In the genomic region with DNA sequence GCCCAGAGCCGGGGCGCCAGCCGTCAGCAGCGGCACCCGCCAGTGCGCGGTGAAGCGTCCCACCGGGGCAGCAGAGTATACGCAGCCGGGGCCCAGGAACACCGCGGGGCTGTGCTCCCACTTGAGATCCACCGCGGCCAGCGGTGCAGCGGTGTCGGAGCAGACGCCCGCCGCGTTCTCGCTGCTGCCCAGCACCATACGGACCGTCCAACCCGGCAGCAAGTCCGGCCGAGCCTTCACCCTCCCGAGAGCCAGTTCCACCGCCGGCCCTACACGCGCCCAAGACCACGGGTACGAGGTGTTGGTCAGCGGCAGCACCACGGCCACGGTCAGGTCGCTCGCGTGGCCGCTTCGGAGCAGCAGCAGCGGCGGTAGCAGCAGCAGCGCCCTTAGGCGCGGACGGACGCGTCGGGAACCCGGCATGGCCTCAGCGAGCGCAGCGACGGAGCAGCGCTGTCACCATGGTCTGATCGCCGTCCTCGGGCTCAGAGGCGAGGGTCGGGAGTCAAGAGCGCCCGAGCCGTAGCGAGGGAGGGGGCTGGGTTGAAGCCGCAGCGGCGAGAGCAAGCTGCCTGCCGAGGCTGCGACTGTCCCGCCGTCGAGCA, we compare ENCODE assay signal across 8 mouse cellular contexts. TPM values are rescaled to one million over a fixed set of nuclear protein-coding genes. Genes with fewer than 3 reads are reported as not detected.
DNase-seq lines count a peak whose midpoint lies in the region; ATAC-seq and TF ChIP-seq lines count a peak whose summit lies in the region.

No protein-coding gene starts in this region.

- no peaks in the 10 kb centered on the region for H3K27me3 ChIP-seq in kidney, postnatal 0 days (ENCODE audit: insufficient read depth, low read length)
- H3K27me3 ChIP-seq in stomach, embryonic 16.5 days (ENCODE audit: control insufficient read depth, insufficient read depth, low read length) = peaks cover 22% of the 10 kb centered on the region

- 2% methylated on average over 75 of the region's 75 CpGs for WGBS in bone marrow, adult 2 months
- 1% methylated on average over 75 of the region's 75 CpGs for WGBS in kidney, postnatal 0 days
- WGBS in stomach, embryonic 16.5 days = 1% methylated on average over 75 of the region's 75 CpGs

- no peak for DNase-seq in layer of hippocampus, adult 2 months (ENCODE audit: low spot score in 2 of 2)
- no peak for DNase-seq in layer of hippocampus, adult 11-12 months (ENCODE audit: low spot score)
- DNase-seq in kidney, postnatal 0 days (ENCODE audit: low spot score) = peak; percentile 28
- DNase-seq in layer of hippocampus, adult 9-10 months (ENCODE audit: low spot score) = no peak

- peak; percentile 24; the same call in 1 of the 2 replicates for ATAC-seq in granulocyte monocyte progenitor cell, adult 5-6 weeks (replicated peaks; ENCODE audit: poor library complexity, severe bottlenecking)
- ATAC-seq in kidney, postnatal 0 days (replicated peaks; ENCODE audit: low FRiP score, low read depth) = peak; percentile 37
- ATAC-seq in megakaryocyte progenitor cell, adult 5-6 weeks (replicated peaks; ENCODE audit: poor library complexity) = peak; percentile 11
- 0 out of 2 replicates have a peak, but pooled peaks have one; percentile 16 for ATAC-seq in stomach, embryonic 16.5 days (ENCODE audit: insufficient read depth, low FRiP score)

- peak overlapping the region; percentile 61 for H3K4me3 ChIP-seq in layer of hippocampus, adult 2 months
- H3K4me3 ChIP-seq in bone marrow, adult 2 months (replicated peaks; ENCODE audit: control insufficient read depth, low read depth, low read length) = peak overlapping the region; percentile 29
- peak overlapping the region; percentile 46 for H3K4me3 ChIP-seq in kidney, postnatal 0 days (replicated peaks; ENCODE audit: low read depth, low read length)
- H3K4me3 ChIP-seq in stomach, embryonic 16.5 days (replicated peaks; ENCODE audit: low read length) = peak overlapping the region; percentile 62

- H3K9ac ChIP-seq in kidney, postnatal 0 days (ENCODE audit: low read depth, low read length) = peak overlapping the region; percentile 66
- H3K9ac ChIP-seq in stomach, embryonic 16.5 days (ENCODE audit: low read length) = peak overlapping the region; percentile 70

- H3K9me3 ChIP-seq in kidney, postnatal 0 days (replicated peaks; ENCODE audit: low read length) = no peaks in the 10 kb centered on the region
- no peaks in the 10 kb centered on the region for H3K9me3 ChIP-seq in stomach, embryonic 16.5 days (replicated peaks; ENCODE audit: control insufficient read depth, low read length)

- no peak for TF ChIP-seq POLR2A in bone marrow, adult 2 months (IDR thresholded peaks at IDR 0.05; ENCODE audit: borderline replicate concordance, control insufficient read depth, low read depth, low read length)

- no peaks in the 10 kb centered on the region for H3K4me1 ChIP-seq in bone marrow, adult 2 months (ENCODE audit: control insufficient read depth, insufficient read depth, low read length)
- 0 out of 2 replicates have a peak, but pooled peaks cover 3% of the 10 kb centered on the region for H3K4me1 ChIP-seq in kidney, postnatal 0 days (replicated peaks; ENCODE audit: insufficient read depth, low read length)
- peaks cover 6% of the 10 kb centered on the region; the same call in 1 of the 2 replicates for H3K4me1 ChIP-seq in stomach, embryonic 16.5 days (ENCODE audit: control insufficient read depth, insufficient read depth, low read length)

- H3K4me2 ChIP-seq in kidney, postnatal 0 days (ENCODE audit: low read length) = peak overlapping the region; percentile 96
- H3K4me2 ChIP-seq in stomach, embryonic 16.5 days (ENCODE audit: low read depth, low read length) = peak overlapping the region; percentile 99

- H3K27ac ChIP-seq in layer of hippocampus, adult 2 months = no peak overlapping the region
- H3K27ac ChIP-seq in bone marrow, adult 2 months (ENCODE audit: control insufficient read depth, insufficient read depth, low read depth, low read length, poor library complexity) = no peak overlapping the region; the same call in 1 of the 2 replicates
- peak overlapping the region; percentile 47 for H3K27ac ChIP-seq in kidney, postnatal 0 days
- no peak overlapping the region for H3K27ac ChIP-seq in stomach, embryonic 16.5 days (ENCODE audit: low read length)

- no peaks in the 10 kb centered on the region for H3K36me3 ChIP-seq in kidney, postnatal 0 days (ENCODE audit: insufficient read depth, low read length)
- no peaks in the 10 kb centered on the region for H3K36me3 ChIP-seq in stomach, embryonic 16.5 days (ENCODE audit: control insufficient read depth, insufficient read depth, low read length)

- TF ChIP-seq CTCF in layer of hippocampus, adult 2 months (conservative IDR thresholded peaks at IDR 0.05) = no peak
- TF ChIP-seq CTCF in bone marrow, adult 2 months (IDR thresholded peaks at IDR 0.05; ENCODE audit: control insufficient read depth, insufficient read depth, low read length) = no peak
- no peak for TF ChIP-seq CTCF in kidney, postnatal 0 days (IDR thresholded peaks at IDR 0.05; ENCODE audit: low read depth)

RNA-seq across cellular contexts. Expression of gene Npr1, which starts 0.5 kb away (rescaled TPM):
- total RNA-seq in layer of hippocampus, adult 2 months (2021) = 1 to 10 TPM; 6.5 to 7.4 TPM
- 6.4 and 10.6 TPM in 2 replicates for polyA plus RNA-seq in bone marrow, adult 2 months (2011; ENCODE audit: insufficient read depth, insufficient read length, low replicate concordance, missing spikeins)
- 0.82 TPM in 1 of 2 replicates, not detected in the other for total RNA-seq in granulocyte monocyte progenitor cell, adult 5-6 weeks (2014; fragmentation: Nextera tagmentation)
- not detected in 2 replicates for total RNA-seq in granulocyte monocyte progenitor cell, adult 5-6 weeks (2017)
- 16.7 and 17.1 TPM in 2 replicates for polyA plus RNA-seq in kidney, postnatal 0 days (2015; fragmentation: Nextera tagmentation; extraction: Ambion mirVana)
- total RNA-seq in megakaryocyte progenitor cell, adult 5-6 weeks (2015) = not detected in 2 replicates
- not detected in 2 replicates for total RNA-seq in megakaryocyte progenitor cell, adult 5-6 weeks (2017)
- polyA plus RNA-seq in stomach, embryonic 16.5 days (2015; fragmentation: Nextera tagmentation; extraction: Ambion mirVana) = 5.9 and 6.4 TPM in 2 replicates

RNA-seq across cellular contexts. Expression of gene Ilf2, which starts 10.7 kb away (rescaled TPM):
- 10 to 100 TPM; 85.4 to 88.0 TPM for total RNA-seq in layer of hippocampus, adult 2 months (2021)
- polyA plus RNA-seq in bone marrow, adult 2 months (2011; ENCODE audit: insufficient read depth, insufficient read length, low replicate concordance, missing spikeins) = 85.2 and 110 TPM in 2 replicates
- total RNA-seq in granulocyte monocyte progenitor cell, adult 5-6 weeks (2014; fragmentation: Nextera tagmentation) = 120 and 128 TPM in 2 replicates
- total RNA-seq in granulocyte monocyte progenitor cell, adult 5-6 weeks (2017) = 176 and 204 TPM in 2 replicates
- polyA plus RNA-seq in kidney, postnatal 0 days (2015; fragmentation: Nextera tagmentation; extraction: Ambion mirVana) = 118 and 134 TPM in 2 replicates
- 120 and 136 TPM in 2 replicates for total RNA-seq in megakaryocyte progenitor cell, adult 5-6 weeks (2015)
- total RNA-seq in megakaryocyte progenitor cell, adult 5-6 weeks (2017) = 204 and 227 TPM in 2 replicates
- polyA plus RNA-seq in stomach, embryonic 16.5 days (2015; fragmentation: Nextera tagmentation; extraction: Ambion mirVana) = 137 and 147 TPM in 2 replicates

RNA-seq across cellular contexts. Expression of gene Snapin, which starts 25.6 kb away (rescaled TPM):
- 10 to 100 TPM; 53.4 to 54.5 TPM for total RNA-seq in layer of hippocampus, adult 2 months (2021)
- 14.8 and 22.4 TPM in 2 replicates for polyA plus RNA-seq in bone marrow, adult 2 months (2011; ENCODE audit: insufficient read depth, insufficient read length, low replicate concordance, missing spikeins)
- total RNA-seq in granulocyte monocyte progenitor cell, adult 5-6 weeks (2014; fragmentation: Nextera tagmentation) = 31.7 and 47.1 TPM in 2 replicates
- total RNA-seq in granulocyte monocyte progenitor cell, adult 5-6 weeks (2017) = 35.5 and 44.1 TPM in 2 replicates
- 76.1 and 79.6 TPM in 2 replicates for polyA plus RNA-seq in kidney, postnatal 0 days (2015; fragmentation: Nextera tagmentation; extraction: Ambion mirVana)
- 41.2 and 42.1 TPM in 2 replicates for total RNA-seq in megakaryocyte progenitor cell, adult 5-6 weeks (2015)
- 32.3 and 45.0 TPM in 2 replicates for total RNA-seq in megakaryocyte progenitor cell, adult 5-6 weeks (2017)
- 77.5 and 79.1 TPM in 2 replicates for polyA plus RNA-seq in stomach, embryonic 16.5 days (2015; fragmentation: Nextera tagmentation; extraction: Ambion mirVana)

RNA-seq across cellular contexts. Expression of gene Ints3, which starts 31.8 kb away (rescaled TPM):
- total RNA-seq in layer of hippocampus, adult 2 months (2021) = 10 to 100 TPM; 74.1 to 75.4 TPM
- polyA plus RNA-seq in bone marrow, adult 2 months (2011; ENCODE audit: insufficient read depth, insufficient read length, low replicate concordance, missing spikeins) = 7.1 and 21.2 TPM in 2 replicates
- total RNA-seq in granulocyte monocyte progenitor cell, adult 5-6 weeks (2014; fragmentation: Nextera tagmentation) = 29.3 and 47.1 TPM in 2 replicates
- total RNA-seq in granulocyte monocyte progenitor cell, adult 5-6 weeks (2017) = 18.4 and 25.9 TPM in 2 replicates
- 17.0 and 17.9 TPM in 2 replicates for polyA plus RNA-seq in kidney, postnatal 0 days (2015; fragmentation: Nextera tagmentation; extraction: Ambion mirVana)
- total RNA-seq in megakaryocyte progenitor cell, adult 5-6 weeks (2015) = 17.5 and 20.2 TPM in 2 replicates
- total RNA-seq in megakaryocyte progenitor cell, adult 5-6 weeks (2017) = 21.6 and 24.7 TPM in 2 replicates
- 22.4 and 23.0 TPM in 2 replicates for polyA plus RNA-seq in stomach, embryonic 16.5 days (2015; fragmentation: Nextera tagmentation; extraction: Ambion mirVana)

RNA-seq across cellular contexts. Expression of gene Chtop, which starts 44.1 kb away (rescaled TPM):
- total RNA-seq in layer of hippocampus, adult 2 months (2021) = 100 to 1,000 TPM; 152 to 153 TPM
- polyA plus RNA-seq in bone marrow, adult 2 months (2011; ENCODE audit: insufficient read depth, insufficient read length, low replicate concordance, missing spikeins) = 74.1 and 92.0 TPM in 2 replicates
- 97.6 and 127 TPM in 2 replicates for total RNA-seq in granulocyte monocyte progenitor cell, adult 5-6 weeks (2014; fragmentation: Nextera tagmentation)
- 93.2 and 107 TPM in 2 replicates for total RNA-seq in granulocyte monocyte progenitor cell, adult 5-6 weeks (2017)
- 122 and 126 TPM in 2 replicates for polyA plus RNA-seq in kidney, postnatal 0 days (2015; fragmentation: Nextera tagmentation; extraction: Ambion mirVana)
- 112 and 119 TPM in 2 replicates for total RNA-seq in megakaryocyte progenitor cell, adult 5-6 weeks (2015)
- 96.0 and 114 TPM in 2 replicates for total RNA-seq in megakaryocyte progenitor cell, adult 5-6 weeks (2017)
- 92.7 and 105 TPM in 2 replicates for polyA plus RNA-seq in stomach, embryonic 16.5 days (2015; fragmentation: Nextera tagmentation; extraction: Ambion mirVana)

Comparison
In these comparisons a context has a peak if more than half of its experiments do, and no peak if none do; other contexts are left out.
1. RNA of gene Npr1, which starts 0.5 kb away (total RNA-seq): 6.5 to 7.4 TPM in layer of hippocampus, adult 2 months; 0.82 TPM in granulocyte monocyte progenitor cell, adult 5-6 weeks and not detected in megakaryocyte progenitor cell, adult 5-6 weeks; every median in the first group is over 4 times any median in the second.
2. Peak in every context shown above with its lines, with median percentiles within 50 percentile points of each other: H3K4me3 ChIP-seq and ATAC-seq.